Mouse (Mus musculus) retina, adult 2 months (tissue): Measurements from ENCODE around the gene Atp7b.

ENCODE experiments used
- DNase-seq: peaks from one replicate; pipeline ENCODE4 v3.0.0-alpha.2; 2012; ENCODE audit warnings: low read depth, low spot score

Atp7b gene

DNA sequence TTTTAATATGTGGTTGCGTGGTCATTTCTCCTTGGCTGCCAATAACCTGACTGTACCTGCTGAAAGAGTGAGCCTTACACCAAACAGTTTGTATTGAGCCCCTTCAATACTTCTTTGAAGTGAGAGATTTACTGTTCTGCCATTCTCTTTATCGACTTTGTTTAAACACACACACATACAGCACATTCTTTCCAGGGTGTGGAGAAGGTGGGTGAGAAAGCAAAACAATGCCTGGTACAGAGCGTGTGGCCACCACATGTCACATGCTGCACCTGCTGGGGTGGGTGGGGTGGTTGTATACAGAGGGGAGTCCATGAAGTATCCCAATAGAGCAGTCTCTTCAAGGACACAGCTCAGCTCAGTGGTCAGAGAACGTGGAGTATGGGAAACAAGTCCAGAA lies 34.9 kb downstream of the Atp7b start:
- no peak for DNase-seq

DNA sequence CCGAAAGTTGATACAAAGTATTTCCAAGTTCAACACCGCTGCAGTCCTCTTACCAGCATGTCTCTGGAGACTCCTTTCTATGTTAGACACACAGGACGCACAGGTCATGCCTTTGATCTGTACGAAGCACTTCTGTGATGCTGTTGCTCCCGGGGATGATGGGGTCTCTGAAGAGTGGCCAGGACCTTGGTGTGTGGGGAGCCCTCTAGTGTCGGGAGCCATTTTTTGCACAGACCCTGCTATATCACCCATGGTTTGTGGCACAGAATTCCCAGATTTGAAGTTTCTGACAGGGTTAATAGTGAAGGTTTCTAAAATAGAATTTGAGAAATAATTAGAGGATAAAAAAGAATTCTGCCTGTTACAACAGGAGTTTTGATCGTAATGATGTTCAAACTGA lies 37.9 kb downstream of the Atp7b start:
- no peak for DNase-seq

DNA sequence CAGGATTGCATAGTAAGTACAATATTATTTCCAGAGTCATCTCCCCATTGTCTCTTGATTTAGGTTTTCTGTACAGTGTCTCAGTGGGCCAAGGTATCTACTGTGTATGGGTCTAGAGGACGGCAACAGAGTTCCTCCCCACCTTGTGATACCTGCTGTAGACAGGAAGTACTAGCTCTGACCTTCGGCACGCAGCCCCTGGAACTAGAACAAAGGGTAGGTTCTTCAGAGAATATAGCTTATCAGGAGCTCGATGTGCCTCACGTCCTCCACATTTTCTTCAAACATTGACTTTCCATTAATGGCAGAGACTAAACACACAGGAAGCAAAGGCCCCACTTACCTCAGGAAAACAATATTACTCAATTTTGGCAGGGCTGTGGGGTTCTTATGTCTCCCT lies 40.6 kb downstream of the Atp7b start:
- no peak for DNase-seq

DNA sequence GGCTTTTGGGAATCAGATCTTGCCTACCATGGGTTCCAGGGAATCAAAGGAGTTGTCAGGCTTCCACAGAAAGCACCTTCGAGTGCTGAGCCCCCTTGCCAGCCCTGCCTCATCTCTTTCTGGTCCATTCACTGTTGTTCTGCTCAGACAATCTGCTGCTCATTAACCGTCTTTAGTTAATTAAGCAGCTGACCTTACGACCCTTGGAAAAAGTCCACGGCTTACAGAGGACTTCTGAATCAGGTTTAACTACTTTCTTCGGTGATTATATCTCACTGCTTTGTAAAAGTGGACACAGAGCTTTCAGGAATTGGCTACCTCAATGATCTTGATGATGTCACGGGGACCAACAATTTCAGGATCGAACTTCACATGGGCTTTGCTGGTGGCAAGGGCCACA lies 42.4 kb downstream of the Atp7b start:
- no peak for DNase-seq

DNA sequence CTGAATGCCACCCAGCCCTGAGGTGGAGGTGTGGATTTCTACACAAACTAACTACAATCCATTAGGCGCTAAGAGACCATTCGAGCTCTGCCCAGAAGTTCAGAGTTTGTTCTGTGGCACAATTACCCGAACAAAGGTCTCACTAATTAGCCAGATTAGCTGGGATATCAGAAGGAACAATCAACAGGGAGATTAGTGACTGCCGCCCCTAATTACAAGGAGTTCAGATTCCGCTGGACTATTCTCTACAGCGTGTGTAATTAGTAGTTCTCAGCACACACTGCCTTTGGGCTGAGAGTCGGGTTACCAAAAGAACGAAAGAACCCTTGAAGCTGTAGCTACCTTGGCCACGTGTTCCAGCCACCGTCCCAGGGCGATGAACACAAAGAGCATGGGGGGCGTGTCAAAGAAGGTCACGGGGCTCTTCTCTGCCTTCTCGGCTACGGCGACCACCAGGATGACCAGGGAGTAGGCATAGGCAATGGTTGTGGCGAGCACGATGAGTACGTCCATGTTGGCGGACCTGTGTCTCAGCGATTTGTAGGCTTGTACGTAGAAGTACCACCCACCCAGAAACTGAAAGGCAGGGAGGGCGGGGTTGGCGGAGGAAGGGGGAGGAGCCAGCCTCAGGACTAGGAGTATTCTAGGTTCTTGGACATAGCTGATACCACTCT lies 46.9 kb downstream of the Atp7b start:
- no peak for DNase-seq

DNA sequence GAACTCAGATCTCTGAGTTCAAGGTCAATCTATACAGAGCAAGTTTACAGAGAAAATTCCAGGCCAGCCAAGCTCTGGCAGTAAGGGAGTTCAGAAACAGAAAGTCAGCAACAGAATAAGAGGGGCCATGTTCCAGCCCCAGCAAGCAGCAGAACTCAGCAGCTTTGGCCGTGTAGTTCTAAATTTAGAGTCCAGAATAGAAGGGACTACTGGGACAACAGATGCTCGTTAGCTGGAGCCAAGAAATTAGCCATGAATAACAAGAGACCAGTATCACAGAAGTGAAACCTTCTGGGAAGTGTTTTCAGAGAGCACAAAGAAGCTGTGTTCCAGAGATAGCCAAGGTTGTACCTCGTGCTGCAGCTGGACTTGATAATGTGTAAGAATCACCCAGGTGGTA lies 50.7 kb downstream of the Atp7b start:
- no peak for DNase-seq

DNA sequence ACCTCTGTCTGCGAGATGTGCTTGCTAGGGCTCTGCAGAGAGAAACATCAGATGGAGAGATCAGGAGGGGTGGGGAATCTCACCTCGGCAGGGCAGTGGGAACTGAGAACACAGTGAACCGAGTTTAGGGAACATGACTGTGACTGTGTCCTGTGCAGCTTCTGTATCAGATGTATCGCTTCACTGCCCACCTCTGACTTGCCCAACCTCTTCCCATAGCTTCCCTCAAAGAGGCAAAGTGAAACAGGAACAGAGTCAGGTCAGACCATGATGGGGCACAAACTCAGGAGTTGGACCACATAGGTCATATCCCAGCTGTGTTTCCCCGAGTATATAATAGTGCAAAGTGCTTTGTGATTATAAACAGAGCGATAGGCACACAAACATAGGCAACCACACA lies 53.7 kb downstream of the Atp7b start:
- DNase-seq = no peak

DNA sequence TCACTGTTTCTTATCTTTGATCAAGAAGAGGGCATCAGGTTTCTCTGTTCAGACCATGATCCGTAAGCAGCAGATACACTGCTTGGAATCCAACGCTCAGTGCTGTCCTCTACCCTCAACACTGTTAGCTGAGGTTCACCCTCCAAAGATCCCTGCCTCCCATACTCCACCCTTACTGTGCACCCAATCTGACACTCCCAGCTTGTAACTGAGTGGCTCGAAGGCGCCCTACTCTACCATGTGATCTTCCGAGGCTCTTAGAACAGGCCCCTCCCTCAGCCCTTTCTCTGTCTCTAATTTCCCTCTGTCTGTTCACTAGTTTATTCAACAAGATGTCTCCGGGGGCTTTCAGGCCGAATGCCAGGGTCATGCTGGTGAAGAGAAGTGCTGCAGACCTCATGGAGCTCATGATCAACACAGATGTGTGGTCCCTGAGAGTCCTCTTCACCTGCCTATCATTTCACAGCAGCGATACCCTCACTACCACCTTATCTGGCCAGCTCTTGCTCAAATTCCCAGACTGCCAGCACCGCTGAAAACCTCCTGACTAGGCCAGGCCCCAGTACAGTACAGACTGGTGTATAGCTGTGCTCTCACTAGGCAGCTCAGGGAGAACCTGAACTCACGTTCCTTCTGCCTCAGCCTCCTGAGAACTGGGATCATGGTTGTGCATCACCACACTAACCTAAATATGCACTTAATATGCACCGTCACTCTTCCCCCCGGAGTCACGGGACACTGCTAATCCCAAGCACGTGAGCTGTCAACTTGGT lies 55.2 kb downstream of the Atp7b start:
- no peak for DNase-seq

DNA sequence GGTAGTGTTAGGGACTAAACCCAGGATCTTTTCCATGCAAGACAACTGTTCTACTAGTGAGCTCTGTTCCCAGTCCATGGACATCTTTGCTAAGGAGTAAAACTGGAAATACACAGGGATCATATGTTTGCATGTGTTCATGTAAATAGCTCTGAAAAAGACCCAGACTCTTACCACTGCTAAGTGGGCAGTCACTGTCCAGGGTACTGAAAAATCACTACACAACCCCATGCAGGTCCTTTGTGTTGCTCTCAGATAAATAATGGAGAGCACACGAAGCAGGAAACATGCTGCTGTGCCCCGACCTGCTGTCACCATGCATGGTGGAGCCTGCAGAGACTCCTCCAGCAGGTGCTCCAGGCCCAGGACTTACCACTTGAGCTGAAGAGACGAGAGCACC lies 64.9 kb downstream of the Atp7b start:
- DNase-seq = no peak

DNA sequence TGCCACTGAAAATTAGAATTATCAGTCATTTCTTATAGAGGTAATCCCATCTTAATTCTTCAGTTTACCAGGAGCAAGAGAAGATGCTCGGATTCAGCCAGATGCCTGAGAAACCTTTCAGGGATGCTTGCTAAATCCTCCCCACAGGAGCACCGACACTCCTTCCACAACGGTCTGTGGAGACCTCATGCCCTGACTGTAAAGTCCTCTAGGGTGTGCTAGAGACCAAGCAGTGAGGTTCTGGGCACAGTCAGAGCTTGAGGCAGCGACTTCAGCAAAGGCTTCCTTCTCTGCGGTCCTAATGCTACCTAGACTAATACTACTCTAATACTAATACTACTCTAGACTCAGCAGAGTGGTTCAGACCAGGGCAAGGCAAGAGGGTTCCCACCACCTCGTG lies 67.9 kb downstream of the Atp7b start:
- DNase-seq = peak; percentile 37

DNA sequence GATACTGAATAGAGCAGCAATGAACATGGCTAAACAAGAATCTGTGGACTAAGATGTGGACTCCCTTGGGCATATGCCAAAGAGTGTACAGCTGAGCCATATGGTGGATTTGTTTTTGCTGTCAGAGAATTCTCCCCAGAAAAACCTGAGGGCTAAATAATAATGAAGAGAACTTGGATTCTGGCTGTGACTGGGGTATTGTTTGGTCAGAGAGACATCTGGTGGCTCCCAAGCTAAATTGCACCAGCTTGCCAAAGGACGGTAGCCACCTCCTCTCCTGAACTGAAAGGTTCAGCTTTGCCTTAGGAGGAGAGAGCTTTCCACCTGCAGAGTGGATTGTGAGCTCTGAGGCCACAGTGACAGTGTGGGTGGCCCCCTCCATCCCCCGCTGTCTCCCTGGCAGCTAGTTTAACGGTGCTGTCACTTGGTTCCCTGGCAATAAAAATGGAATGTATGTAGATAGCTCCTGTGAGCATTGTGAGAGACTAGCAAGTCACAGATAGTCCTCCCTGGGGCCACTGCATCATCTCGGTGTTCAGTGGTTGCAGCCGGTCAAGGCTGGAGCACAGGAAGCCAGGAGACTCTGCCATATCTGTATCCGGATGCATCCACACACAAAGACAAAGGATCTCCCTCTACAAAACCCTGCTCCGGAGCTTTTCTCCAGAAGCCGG lies 78.3 kb downstream of the Atp7b start:
- DNase-seq = peak; percentile 13

DNA sequence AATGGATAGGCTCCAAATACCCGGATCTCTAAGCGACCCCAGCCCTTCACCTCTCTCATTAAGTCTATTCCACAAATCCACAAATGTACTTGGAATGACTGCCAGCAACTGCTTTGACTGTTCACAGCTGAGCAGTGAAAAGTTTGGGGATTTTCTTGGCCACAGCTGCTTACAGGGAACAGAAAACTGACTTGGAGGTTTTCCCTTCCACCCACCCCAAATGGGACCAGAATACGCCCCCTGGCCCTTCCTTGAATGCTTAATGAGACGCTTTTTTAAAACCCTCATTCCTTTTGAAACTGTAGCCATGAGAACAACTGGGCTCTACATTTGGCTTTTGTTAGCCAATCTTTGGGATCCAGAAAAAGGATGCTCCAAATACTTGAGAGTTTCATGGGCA lies 81.9 kb downstream of the Atp7b start:
- no peak for DNase-seq

DNA sequence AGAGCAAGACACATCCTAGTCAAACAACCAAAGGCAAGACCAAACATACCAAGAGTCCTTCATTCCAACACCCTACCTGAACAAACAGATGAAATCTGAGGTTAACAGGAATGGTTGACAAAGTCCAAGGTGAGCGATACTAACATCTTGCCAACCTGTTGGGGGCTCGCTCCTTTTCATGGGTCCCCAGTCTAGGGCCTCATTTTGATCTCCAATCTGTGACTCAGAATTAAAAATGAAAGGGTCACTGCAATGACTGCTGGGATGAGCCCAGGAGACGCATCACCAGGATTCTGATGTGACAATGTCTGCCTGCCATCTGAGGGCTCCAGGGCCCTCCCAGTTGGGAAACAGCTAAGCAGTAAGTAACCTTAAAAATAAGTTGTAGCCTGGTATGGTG lies 90.6 kb downstream of the Atp7b start, which contains the start of gene Ccdc70:
Gene Ccdc70 (plus strand): TSS at position 301 of the 400 bp plus-strand sequence.
- DNase-seq = no peak

DNA sequence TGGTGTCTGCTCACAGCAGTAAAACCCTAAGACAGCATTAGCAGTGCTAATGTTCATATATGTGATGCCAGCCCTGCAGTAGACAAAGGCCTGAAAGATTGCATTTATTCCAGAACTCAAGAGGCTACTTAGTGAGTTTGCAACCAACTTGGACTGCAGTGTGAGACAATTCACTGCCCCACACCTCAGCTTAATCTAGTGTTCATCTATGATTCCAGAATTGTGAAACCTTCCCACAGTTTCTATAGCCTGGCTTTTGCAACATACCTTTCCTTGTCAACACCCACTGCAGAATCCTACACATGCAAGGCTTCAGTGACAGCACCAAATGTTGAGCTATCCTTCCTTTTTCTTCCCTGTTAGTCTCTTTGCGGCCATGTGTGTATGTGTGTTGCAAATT lies 93.5 kb downstream of the Atp7b start:
- no peak for DNase-seq

DNA sequence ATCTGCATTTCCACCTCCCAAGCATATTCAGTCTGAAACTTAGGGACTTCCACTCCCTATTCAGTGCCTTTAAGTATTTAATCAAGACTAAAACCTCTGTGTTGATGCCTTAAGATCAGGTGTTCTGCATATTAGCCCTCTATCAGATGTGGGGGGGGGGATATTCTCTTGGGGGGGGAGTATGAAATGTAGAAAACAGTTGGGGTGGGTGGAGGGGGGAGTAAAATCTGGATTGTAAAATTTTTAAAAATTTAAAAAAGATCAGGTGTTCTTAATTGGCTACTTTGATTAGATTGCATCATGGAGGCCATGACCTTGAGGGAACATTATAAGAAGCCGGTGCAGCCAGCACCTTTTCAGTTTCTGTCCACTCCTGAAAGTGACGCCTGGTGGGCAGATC lies 101.7 kb downstream of the Atp7b start, which contains the start of gene Fam90a1a:
Gene Fam90a1a (plus strand): TSS at position 301 of the 400 bp plus-strand sequence.
- DNase-seq = no peak

DNA sequence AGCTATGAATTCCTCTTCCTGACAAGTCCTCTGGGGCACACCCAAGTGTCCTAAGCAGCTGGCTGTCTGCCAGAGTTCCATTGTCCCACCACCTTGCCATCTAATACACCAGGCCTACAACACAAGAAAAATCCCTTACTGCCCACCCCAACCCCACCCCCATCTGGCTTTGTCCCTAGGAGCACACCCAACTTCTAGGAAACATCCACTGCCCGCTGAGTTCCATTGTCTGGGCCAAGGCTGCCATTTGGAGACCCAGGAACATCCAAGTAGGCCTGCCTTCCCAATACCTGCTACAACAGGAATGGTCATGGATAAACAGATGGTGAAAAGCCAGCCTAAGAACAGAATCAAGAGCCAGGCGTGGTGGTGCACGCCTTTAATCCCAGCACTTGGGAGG lies 103.8 kb downstream of the Atp7b start:
- no peak for DNase-seq

DNA sequence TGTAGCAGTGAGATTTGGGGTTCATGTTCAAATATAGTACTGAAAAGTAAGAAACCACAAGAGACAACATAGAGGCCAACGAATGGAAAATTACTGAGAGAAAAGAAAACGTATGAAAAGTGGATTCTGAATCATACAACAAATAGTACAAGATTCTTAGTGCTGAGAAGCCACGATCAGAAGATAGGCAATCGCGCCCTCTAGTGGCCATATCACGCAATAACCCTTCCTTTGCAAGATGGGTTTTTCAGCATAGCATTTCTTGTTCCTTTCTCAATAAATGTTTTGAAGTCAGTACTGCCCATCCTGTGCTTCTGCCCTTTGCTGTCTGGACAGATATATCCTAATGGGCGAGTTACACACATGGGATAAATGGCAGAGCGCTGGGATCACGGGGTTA lies 104.8 kb downstream of the Atp7b start:
- no peak for DNase-seq

DNA sequence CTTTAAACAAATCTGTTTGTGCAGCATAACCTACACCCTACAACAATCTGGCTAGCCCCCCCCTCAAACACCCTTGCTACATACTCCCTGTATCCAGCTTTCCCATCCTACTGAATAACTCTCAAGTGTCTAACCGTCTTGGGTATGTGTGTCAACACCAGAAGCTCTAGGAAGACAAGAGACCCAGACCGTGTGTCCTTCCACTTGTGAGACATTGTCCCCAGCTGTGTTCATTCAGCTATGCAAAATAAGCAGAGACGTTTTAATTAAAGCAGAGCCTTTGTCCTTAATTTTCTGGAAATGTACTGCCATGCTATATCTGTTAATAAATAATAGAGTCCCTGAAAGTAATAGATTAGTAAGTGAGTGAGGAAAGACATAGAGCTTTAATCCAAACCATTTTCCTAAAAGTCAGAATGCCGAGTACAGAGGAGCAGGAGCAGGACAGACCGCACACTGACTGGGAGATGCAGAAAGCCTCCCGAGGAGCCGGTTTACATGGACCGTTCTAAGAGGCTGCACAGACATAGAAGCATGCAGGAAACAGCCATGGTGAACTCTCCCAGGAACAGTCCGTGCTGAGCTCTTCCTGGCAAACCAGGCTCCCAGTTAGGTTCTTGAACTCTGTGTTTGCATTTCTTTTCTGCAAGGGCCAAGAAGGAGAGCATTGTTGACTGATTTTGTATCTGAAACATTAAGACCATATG lies 112.6 kb downstream of the Atp7b start:
- no peak for DNase-seq

DNA sequence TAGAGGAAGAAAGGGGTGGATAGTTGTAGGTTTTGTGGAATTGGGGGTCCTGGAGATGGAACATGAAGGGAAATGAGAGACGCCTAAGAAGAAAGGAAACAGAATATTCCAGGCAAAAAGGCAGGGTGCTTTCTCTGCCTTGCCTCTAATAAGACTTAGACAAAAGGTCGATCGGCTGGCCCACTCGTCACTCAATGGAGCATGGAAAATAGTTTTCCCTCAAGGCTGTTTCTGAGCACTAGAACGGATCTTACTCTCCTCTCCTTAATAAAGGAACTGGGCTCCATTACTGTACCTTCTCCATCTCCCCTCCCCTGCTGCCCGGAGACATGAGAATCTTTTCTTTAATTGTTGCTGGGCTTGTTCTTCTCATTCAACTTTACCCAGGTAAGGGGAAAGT lies 113.6 kb downstream of the Atp7b start, which contains the start of gene Defb13:
Gene Defb13 (plus strand): TSS at position 301 of the 400 bp plus-strand sequence.
- DNase-seq = no peak
